Mouse (Mus musculus) cerebellum, adult 2 months (tissue): ENCODE measurements around the gene Lrfn4.

Experiments
- CTCF ChIP-seq: fragments of 200-500 bp; IDR thresholded peaks from 2 replicates; pipeline ENCODE4 v1.5.1; 2011; ENCODE audit warnings: low read depth, mild to moderate bottlenecking, control low read depth, low read length, moderate library complexity, borderline replicate concordance; ENCODE audit not compliant: insufficient read depth
- POLR2A ChIP-seq: fragments of 200-500 bp; IDR thresholded peaks from 2 replicates; pipeline ENCODE4 v1.6.1; 2011; ENCODE audit warnings: low read length, control low read depth, borderline replicate concordance; ENCODE audit not compliant: insufficient read depth

GRCm38 (mm10) chr19:4623419-4623818 is 8.0 kb upstream of the Lrfn4 start:
- TF ChIP-seq CTCF (no peak), POLR2A (no peak)
